Mouse (Mus musculus): Measurements from ENCODE around the gene Isoc2b. TPM values are rescaled to one million over a fixed set of nuclear protein-coding genes. Genes with fewer than 3 reads are reported as not detected.

Gene Isoc2b
- polyA plus RNA-seq (2016; fragmentation: Nextera tagmentation; extraction: Ambion mirVana): 4.2 and 5.2 TPM in 2 replicates

DNA sequence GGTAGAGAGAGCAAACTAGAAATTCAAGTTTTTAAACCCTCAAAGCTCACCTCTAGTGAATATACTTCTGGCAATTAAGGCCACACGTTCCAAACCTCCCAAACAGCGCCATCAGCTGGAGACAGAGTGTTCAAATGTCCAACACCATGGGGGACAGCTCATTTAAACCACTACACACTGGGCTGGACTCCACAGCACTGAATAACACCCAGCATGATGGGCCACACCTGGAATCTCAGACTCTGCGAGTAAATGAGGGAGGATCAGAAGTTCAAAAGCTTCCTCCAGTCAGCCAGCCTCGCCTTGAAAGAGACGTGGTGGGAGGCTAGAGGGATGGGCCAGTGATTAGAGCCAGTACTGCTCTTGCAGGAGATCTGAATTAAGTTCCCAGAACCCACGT lies at the start of gene Isoc2b:
TSS of gene Isoc2b (minus strand) at position 126 of the 400 bp plus-strand sequence.
- Histone ChIP-seq H3K9me3 (no peaks in the 10 kb centered on the region), H3K27me3 (no peaks in the 10 kb centered on the region), H3K4me3 (replicated peaks) (no peak within 1 kb of the TSS), H3K9ac (replicated peaks) (no peak within 1 kb of the TSS), H3K4me2 (no peak within 1 kb of the TSS), H3K4me1 (replicated peaks) (peaks cover 7% of the 10 kb centered on the region), H3K27ac (no peak within 1 kb of the TSS), H3K36me3 (no peaks in the 10 kb centered on the region)
- 48% methylated on average over 6 of the region's 6 CpGs for WGBS
- ATAC-seq (ENCODE audit: insufficient number of reproducible peaks, insufficient read depth, low FRiP score, low TSS enrichment, low read depth): no peak

DNA sequence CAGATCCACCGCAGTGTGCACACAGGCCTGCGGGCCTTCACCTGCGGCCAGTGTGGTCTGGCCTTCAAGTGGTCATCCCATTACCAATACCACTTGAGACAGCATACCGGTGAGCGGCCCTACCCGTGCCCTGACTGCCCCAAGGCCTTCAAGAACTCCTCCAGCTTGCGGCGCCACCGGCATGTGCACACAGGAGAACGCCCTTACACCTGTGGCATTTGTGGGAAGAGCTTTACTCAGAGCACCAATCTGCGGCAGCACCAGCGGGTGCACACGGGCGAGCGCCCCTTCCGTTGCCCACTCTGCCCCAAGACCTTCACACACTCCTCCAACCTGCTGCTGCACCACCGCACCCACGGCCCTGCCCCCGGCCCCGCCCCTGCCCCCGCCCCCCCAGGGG lies 49.0 kb upstream of the Isoc2b start:
- H3K4me2 ChIP-seq: no peak overlapping the region
- H3K27ac ChIP-seq: no peak overlapping the region
- no peak overlapping the region for H3K4me3 ChIP-seq (replicated peaks)
- no peaks in the 10 kb centered on the region for H3K27me3 ChIP-seq
- H3K36me3 ChIP-seq: peaks cover 47% of the 10 kb centered on the region
- no peak overlapping the region for H3K9ac ChIP-seq (replicated peaks)
- H3K4me1 ChIP-seq (replicated peaks): peaks cover 50% of the 10 kb centered on the region
- WGBS: 82% methylated on average over 21 of the region's 21 CpGs
- no peaks in the 10 kb centered on the region for H3K9me3 ChIP-seq
- ATAC-seq (ENCODE audit: insufficient number of reproducible peaks, insufficient read depth, low FRiP score, low TSS enrichment, low read depth): no peak

DNA sequence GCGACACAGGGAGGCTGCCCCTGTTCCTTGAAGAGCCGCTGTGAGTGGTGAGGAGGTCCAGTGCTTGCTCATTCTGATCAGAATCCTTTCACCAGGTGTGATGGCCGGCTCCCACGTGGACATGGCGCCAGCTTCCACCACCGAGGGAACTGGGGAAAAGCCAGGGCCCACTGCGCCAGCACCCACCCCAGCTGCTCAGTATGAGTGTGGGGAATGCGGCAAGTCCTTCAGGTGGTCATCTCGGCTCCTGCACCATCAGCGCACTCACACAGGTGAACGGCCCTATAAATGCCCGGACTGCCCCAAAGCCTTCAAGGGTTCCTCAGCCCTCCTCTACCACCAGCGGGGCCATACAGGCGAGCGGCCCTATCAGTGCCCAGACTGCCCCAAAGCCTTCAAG lies 48.6 kb upstream of the Isoc2b start:
- Histone ChIP-seq H3K4me3 (replicated peaks) (no peak overlapping the region), H3K36me3 (peaks cover 47% of the 10 kb centered on the region), H3K27me3 (no peaks in the 10 kb centered on the region), H3K9ac (replicated peaks) (no peak overlapping the region), H3K4me1 (replicated peaks) (peaks cover 46% of the 10 kb centered on the region), H3K9me3 (no peaks in the 10 kb centered on the region), H3K4me2 (no peak overlapping the region), H3K27ac (no peak overlapping the region)
- 93% methylated on average over 15 of the region's 15 CpGs for WGBS
- ATAC-seq (ENCODE audit: insufficient number of reproducible peaks, insufficient read depth, low FRiP score, low TSS enrichment, low read depth): no peak

DNA sequence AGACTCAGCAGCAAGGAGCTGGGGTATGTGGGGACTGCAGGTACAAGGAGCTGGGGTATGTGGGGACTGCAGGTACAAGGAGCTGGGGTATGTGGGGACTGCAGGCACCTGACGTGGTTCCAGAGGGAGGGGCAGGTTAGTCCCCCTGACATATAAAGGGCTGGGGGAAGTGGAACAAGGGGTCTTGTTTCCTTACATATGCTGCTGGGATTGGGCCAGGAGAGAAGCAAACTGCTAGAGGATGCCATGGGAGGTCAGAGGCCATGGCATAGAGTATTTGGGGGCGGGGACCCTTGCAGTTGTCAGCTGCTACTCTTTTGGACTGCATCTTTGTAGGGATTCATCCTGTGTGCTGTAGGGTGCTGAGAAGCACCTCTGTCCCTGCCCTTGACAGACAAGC lies 47.4 kb upstream of the Isoc2b start:
- Histone ChIP-seq H3K36me3 (peaks cover 47% of the 10 kb centered on the region), H3K27ac (no peak overlapping the region), H3K4me3 (replicated peaks) (no peak overlapping the region), H3K4me2 (0 out of 2 replicates have a peak overlapping the region, but pooled peaks have one; percentile 87), H3K9me3 (no peaks in the 10 kb centered on the region), H3K27me3 (no peaks in the 10 kb centered on the region), H3K9ac (replicated peaks) (no peak overlapping the region), H3K4me1 (replicated peaks) (peaks cover 34% of the 10 kb centered on the region)
- 93% methylated on average over 2 of the region's 2 CpGs for WGBS
- no peak for ATAC-seq (ENCODE audit: insufficient number of reproducible peaks, insufficient read depth, low FRiP score, low TSS enrichment, low read depth)

DNA sequence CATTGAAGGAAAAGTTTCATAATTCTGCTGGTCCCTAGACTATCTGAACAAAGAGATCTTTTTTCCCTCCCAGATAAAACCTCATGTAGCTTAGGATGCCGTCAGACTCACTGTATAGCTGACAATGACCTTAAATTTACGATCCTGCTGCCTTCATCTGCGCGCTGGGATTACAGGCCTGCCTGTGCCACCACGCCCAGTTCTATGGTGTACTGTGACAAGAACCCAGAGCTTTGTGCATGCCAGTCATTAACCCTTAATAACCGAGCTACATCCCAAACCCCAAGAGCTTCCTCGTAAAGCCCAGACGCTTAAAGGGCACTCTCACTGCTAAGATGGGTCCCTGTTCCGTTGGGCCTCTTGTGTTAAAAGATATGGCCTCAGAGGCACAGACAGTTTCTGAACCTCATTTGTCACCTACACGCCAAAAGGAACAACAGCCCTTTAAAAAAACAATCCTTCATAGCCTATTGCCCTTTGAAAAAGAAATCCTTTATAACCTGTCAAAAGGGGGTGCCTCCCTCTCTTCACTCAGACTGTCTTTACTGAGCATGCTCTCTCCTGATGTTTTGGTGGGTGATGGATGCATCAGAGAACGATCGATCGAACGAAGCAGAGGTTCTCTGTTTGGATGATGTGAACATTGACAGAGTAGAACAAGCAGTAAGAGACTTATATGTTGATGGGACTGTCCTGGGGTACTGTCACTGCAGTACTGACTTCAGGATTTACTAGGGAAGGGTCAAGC lies 45.8 kb upstream of the Isoc2b start:
- peak overlapping the region; percentile 87 for H3K4me2 ChIP-seq
- WGBS: 18% methylated on average over 14 of the region's 14 CpGs

DNA sequence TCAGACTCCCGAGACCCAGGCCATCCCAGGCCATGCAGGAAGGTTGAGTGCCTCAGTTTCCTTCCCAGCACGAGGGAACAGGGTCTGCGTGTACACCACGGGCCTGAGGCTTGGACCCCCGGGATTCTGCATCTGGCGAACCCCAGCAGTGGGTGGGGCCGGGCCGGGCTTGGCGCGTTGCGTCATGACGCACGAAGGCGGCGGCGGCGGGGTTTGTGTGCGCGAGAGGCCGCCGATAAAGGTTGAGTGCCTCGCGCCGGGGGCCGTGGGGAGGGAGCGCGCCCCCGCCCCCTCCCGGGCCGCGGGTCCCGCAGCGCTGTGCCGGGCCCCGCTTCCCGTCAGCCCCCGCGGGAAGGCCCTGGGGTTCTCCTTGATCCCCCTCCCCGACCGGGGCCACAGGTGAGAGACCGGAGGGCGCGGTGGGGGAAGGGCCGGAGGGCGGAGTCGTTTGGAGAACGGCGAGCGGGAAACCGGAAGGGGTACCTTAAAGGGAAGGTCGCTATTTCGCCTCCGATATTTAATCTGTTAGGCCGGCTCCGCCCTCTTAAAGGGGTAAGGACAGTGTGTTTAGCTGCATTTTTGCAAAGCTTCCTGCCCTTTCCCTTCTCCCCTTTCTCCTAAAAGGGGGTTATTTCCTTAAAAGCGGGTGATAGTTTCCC lies 45.1 kb upstream of the Isoc2b start, which contains the start of gene Zfp628:
TSS of gene Zfp628 (plus strand) at position 211 of the 659 bp plus-strand sequence.
- peak within 1 kb of the TSS; percentile 62 for H3K4me3 ChIP-seq (replicated peaks)
- peaks cover 30% of the 10 kb centered on the region for H3K36me3 ChIP-seq
- H3K9ac ChIP-seq (replicated peaks): peak within 1 kb of the TSS; percentile 88
- H3K4me2 ChIP-seq: peak within 1 kb of the TSS; percentile 87
- H3K27ac ChIP-seq: peak within 1 kb of the TSS; percentile 98
- peak; percentile 82 for ATAC-seq (ENCODE audit: insufficient number of reproducible peaks, insufficient read depth, low FRiP score, low TSS enrichment, low read depth)
- WGBS: under 1% methylated on average over 54 of the region's 56 CpGs
- no peaks in the 10 kb centered on the region for H3K9me3 ChIP-seq
- H3K4me1 ChIP-seq (replicated peaks): peaks cover 14% of the 10 kb centered on the region
- no peaks in the 10 kb centered on the region for H3K27me3 ChIP-seq

More for the DNA sequence above, 45.8 kb upstream of the Isoc2b start:
- H3K36me3 ChIP-seq: peaks cover 37% of the 10 kb centered on the region
- H3K4me1 ChIP-seq (replicated peaks): peaks cover 18% of the 10 kb centered on the region
- peak overlapping the region; percentile 98 for H3K27ac ChIP-seq
- H3K4me3 ChIP-seq (replicated peaks): peak overlapping the region; percentile 62
- H3K27me3 ChIP-seq: no peaks in the 10 kb centered on the region
- no peaks in the 10 kb centered on the region for H3K9me3 ChIP-seq
- ATAC-seq (ENCODE audit: insufficient number of reproducible peaks, insufficient read depth, low FRiP score, low TSS enrichment, low read depth): peak; percentile 13
- H3K9ac ChIP-seq (replicated peaks): peak overlapping the region; percentile 88

DNA sequence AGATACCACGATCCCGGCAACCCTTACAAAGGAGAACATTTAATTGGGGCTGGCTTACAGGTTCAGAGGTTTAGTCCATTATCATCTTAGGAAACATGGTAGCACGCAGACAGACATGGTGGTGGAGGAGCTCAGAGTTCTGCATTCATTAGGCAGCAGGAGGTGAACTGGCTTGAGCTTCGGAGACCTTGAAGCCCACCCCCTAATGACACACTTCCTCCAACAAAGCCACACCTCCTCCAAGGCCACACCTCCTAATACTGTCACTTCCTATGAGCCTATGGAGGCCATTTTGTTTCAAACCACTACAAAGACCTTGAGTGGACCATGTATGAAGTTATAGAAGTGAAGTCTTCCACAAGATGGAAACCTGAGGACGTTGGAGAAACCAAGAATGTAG lies 42.2 kb upstream of the Isoc2b start:
- Histone ChIP-seq H3K27me3 (no peaks in the 10 kb centered on the region), H3K4me3 (replicated peaks) (no peak overlapping the region), H3K4me2 (no peak overlapping the region), H3K9ac (replicated peaks) (no peak overlapping the region), H3K9me3 (no peaks in the 10 kb centered on the region), H3K4me1 (replicated peaks) (peaks cover 14% of the 10 kb centered on the region), H3K36me3 (0 out of 2 replicates have a peak, but pooled peaks cover 1% of the 10 kb centered on the region), H3K27ac (no peak overlapping the region)
- no peak for ATAC-seq (ENCODE audit: insufficient number of reproducible peaks, insufficient read depth, low FRiP score, low TSS enrichment, low read depth)
- WGBS: 66% methylated on average over 5 of the region's 5 CpGs

DNA sequence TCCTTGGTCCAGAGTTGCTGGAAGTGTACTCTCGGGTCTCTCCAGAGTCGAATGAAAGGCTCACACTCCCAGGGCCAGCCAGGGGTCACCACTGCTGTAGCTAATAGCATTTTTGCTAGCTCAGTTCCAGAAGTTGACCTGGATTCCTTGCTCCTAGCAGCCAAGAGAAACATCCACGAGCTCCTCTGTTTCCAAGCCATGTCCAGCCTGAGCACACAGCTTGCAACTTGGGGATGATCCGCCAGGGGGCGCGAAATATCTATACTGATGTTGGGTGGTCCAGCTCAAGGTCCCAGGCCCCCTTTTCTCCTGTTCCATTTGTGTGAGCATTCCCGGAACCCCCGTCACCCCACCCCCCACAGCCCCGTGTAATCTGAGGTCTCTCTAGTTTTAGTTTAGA lies 41.5 kb upstream of the Isoc2b start:
- Histone ChIP-seq H3K27me3 (no peaks in the 10 kb centered on the region), H3K36me3 (no peaks in the 10 kb centered on the region), H3K4me1 (replicated peaks) (peaks cover 8% of the 10 kb centered on the region), H3K9me3 (no peaks in the 10 kb centered on the region), H3K27ac (no peak overlapping the region), H3K4me2 (no peak overlapping the region), H3K4me3 (replicated peaks) (no peak overlapping the region), H3K9ac (replicated peaks) (no peak overlapping the region)
- ATAC-seq (ENCODE audit: insufficient number of reproducible peaks, insufficient read depth, low FRiP score, low TSS enrichment, low read depth): no peak
- 37% methylated on average over 9 of the region's 9 CpGs for WGBS

DNA sequence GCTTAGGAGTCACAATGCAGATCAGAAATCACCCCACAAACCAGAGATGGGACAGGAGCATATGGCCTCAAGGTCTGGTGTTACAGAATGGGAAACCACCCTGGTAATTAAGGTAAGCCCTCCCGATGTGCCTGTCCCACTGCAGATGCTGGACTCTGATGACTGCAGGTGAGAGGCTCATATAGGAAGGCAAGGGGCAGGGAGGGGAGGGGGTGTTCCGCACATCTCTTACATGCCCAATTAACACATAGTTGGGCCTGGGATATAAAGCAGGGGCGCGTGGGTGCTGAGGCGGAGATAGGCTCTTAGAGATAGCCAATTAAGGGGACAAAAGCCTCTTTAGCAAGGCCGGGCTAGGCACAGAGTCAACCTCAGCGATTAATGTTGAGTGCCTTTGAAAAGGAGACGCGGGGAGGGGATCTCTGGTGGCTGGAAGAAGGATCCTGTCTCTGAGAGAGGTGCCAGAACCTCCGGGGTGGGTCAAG lies 36.5 kb upstream of the Isoc2b start, which contains the start of gene Gm36210:
TSS of gene Gm36210 (minus strand) at position 51 of the 485 bp plus-strand sequence.
- H3K4me1 ChIP-seq (replicated peaks): no peaks in the 10 kb centered on the region; the same call in 1 of the 2 replicates
- H3K4me2 ChIP-seq: no peak within 1 kb of the TSS
- no peak for ATAC-seq (ENCODE audit: insufficient number of reproducible peaks, insufficient read depth, low FRiP score, low TSS enrichment, low read depth)
- H3K9me3 ChIP-seq: no peaks in the 10 kb centered on the region; the same call in 1 of the 2 replicates
- no peak within 1 kb of the TSS for H3K27ac ChIP-seq
- no peak within 1 kb of the TSS for H3K4me3 ChIP-seq (replicated peaks)
- WGBS: 68% methylated on average over 10 of the region's 10 CpGs
- H3K27me3 ChIP-seq: no peaks in the 10 kb centered on the region
- H3K36me3 ChIP-seq: no peaks in the 10 kb centered on the region
- no peak within 1 kb of the TSS; the same call in 1 of the 2 replicates for H3K9ac ChIP-seq (replicated peaks)

DNA sequence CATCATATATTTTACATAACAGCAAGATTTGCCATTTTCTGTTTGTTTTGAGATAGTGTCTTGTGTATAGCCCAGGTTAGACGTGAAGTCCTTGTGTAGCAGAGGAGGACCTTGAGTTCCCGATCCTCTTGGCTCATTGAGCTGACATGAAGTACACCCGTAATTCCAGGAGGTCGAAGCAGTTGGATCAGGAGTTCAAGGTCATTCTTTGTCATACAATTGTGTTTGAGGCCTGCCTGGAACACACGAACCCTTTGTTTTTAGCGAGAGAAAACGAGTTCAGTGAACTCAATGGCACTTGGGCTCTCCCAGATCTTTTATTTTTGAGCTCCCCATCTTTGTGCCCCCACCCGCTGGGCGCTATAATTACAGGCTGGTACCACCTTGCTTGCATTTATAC lies 32.3 kb upstream of the Isoc2b start:
- Histone ChIP-seq H3K4me3 (replicated peaks) (no peak overlapping the region), H3K36me3 (no peaks in the 10 kb centered on the region), H3K9ac (replicated peaks) (no peak overlapping the region), H3K27ac (no peak overlapping the region), H3K27me3 (peaks cover 33% of the 10 kb centered on the region), H3K4me2 (no peak overlapping the region), H3K9me3 (peaks cover 4% of the 10 kb centered on the region), H3K4me1 (replicated peaks) (0 out of 2 replicates have a peak, but pooled peaks cover 2% of the 10 kb centered on the region)
- ATAC-seq (ENCODE audit: insufficient number of reproducible peaks, insufficient read depth, low FRiP score, low TSS enrichment, low read depth): no peak
- WGBS: 82% methylated on average over 9 of the region's 9 CpGs

DNA sequence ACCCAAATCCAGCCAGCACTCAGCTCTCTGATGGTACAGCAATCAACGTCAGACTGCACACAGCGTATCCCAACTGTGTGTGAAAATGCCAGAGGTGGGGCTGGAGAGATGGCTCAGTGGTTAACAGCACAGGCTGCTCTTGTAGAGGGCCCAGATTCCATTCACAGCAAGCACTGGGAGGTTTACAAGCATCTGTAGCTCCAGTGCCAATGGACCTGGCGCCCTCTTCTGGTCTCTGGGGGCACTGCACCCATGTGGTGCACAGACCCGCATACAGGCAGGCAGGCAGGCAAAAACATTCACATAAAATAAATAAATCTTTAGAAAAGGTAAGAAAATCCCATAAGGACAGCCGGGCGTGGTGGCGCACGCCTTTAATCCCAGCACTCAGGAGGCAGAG lies 31.1 kb upstream of the Isoc2b start:
- H3K27ac ChIP-seq: no peak overlapping the region
- WGBS: 49% methylated on average over 8 of the region's 8 CpGs

More for the DNA sequence above, 31.1 kb upstream of the Isoc2b start:
- peaks cover 33% of the 10 kb centered on the region for H3K27me3 ChIP-seq
- no peak overlapping the region for H3K4me2 ChIP-seq
- no peak overlapping the region for H3K4me3 ChIP-seq (replicated peaks)
- ATAC-seq (ENCODE audit: insufficient number of reproducible peaks, insufficient read depth, low FRiP score, low TSS enrichment, low read depth): no peak
- H3K9me3 ChIP-seq: peaks cover 4% of the 10 kb centered on the region
- H3K4me1 ChIP-seq (replicated peaks): 0 out of 2 replicates have a peak, but pooled peaks cover 2% of the 10 kb centered on the region
- H3K9ac ChIP-seq (replicated peaks): no peak overlapping the region
- H3K36me3 ChIP-seq: no peaks in the 10 kb centered on the region
